Mouse (Mus musculus) midbrain, embryonic 11.5 days (tissue): ENCODE results near the gene Strn4. TPM values are rescaled to one million over a fixed set of nuclear protein-coding genes. Genes with fewer than 3 reads are reported as not detected.

ENCODE experiments used
- ATAC-seq: fragments of 200-750 bp; cut with Nextera tagmentation; 2 replicates; pipeline ENCODE4 v1.8.0; 2017; ENCODE audit warnings: moderate TSS enrichment, moderate library complexity; ENCODE audit not compliant: low FRiP score
- DNase-seq: peaks from one replicate; pipeline ENCODE4 v3.0.0; 2015; ENCODE audit warnings: low spot score; ENCODE audit errors: missing footprints
- H3K27ac ChIP-seq: fragments of 300-500 bp; sonication (generic); 2 replicates; pipeline ENCODE4 v1.5.1; 2014; ENCODE audit warnings: low read depth, low read length
- H3K27me3 ChIP-seq: fragments of 300-500 bp; sonication (generic); 2 replicates; pipeline ENCODE4 v1.6.1; 2014; ENCODE audit warnings: mild to moderate bottlenecking, low read length, moderate library complexity, mixed read lengths; ENCODE audit not compliant: control insufficient read depth, insufficient read depth
- H3K36me3 ChIP-seq: fragments of 300-500 bp; sonication (generic); 2 replicates; pipeline ENCODE4 v1.6.1; 2014; ENCODE audit warnings: mild to moderate bottlenecking, low read length, moderate library complexity, mixed read lengths; ENCODE audit not compliant: control insufficient read depth, insufficient read depth
- H3K4me1 ChIP-seq: fragments of 300-500 bp; sonication (generic); 2 replicates; pipeline ENCODE4 v1.6.1; 2014; ENCODE audit warnings: low read length; ENCODE audit not compliant: control insufficient read depth, insufficient read depth
- H3K4me2 ChIP-seq: fragments of 300-500 bp; sonication (generic); 2 replicates; pipeline ENCODE4 v1.6.1; 2014; ENCODE audit warnings: mild to moderate bottlenecking, moderate library complexity
- H3K4me3 ChIP-seq: fragments of 300-500 bp; sonication (generic); 2 replicates; pipeline ENCODE4 v1.5.1; 2014; ENCODE audit warnings: low read depth, low read length
- H3K9ac ChIP-seq: fragments of 300-500 bp; sonication (generic); 2 replicates; pipeline ENCODE4 v1.6.1; 2014; ENCODE audit warnings: low read length
- H3K9me3 ChIP-seq: fragments of 300-500 bp; sonication (generic); 2 replicates; pipeline ENCODE4 v1.6.1; 2016; ENCODE audit warnings: low read length; ENCODE audit not compliant: control insufficient read depth
- WGBS: fragments of 180-500 bp; shearing (Covaris S2); extraction: QIAGEN DNeasy Blood & Tissue Kit; methylation state at CpG from one replicate; pipeline ENCODE4 v1.1.7; 2014; 5-methylcytosine and 5-hydroxymethylcytosine counted together
- polyA plus RNA-seq: library from polyadenylated mRNA; unstranded; fragments of >200 nt; fragmentation: Nextera tagmentation; extraction: Ambion mirVana; gene quantifications from 2 replicates; pipeline ENCODE4 v1.2.1, GENCODE M21; 2014

Strn4 gene
- polyA plus RNA-seq, 1 experiment from 2014 or later, result 115 TPM

DNA sequence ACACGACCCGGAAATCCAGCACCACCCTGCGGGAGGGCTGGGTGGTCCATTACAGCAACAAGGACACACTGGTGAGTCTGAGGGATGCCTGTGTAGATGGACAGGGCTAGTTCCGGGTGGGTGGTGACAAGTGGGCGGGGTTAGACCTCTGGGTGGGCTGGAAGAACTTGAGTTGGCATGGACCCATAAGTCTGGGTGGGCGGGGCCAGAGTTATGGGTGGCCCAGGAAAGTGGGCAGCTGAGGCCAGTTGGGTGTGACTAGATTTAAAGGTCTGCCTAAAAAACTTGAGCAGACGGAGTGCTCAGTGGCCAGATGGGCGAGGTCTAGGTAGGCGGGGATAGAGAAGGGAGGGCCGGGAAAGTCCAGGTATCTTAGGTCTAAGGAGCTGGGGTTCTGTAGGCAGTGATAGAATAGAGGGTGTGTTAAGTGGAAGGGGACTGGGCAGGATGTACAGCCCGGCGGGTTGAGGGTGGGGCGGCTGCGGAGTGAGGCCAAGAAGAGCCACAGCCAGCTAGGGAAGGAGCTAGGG, 37.7 kb downstream of the Strn4 start:
- no peak overlapping the region for H3K4me3 ChIP-seq
- DNase-seq (no peak), ATAC-seq (no peak)
- H3K9me3 ChIP-seq, result no peaks in the 10 kb centered on the region
- H3K36me3 ChIP-seq, result peaks cover 19% of the 10 kb centered on the region
- H3K27me3 ChIP-seq, result no peaks in the 10 kb centered on the region
- 89% methylated on average over 14 of the region's 14 CpGs for WGBS
- H3K9ac ChIP-seq, result no peak overlapping the region
- H3K4me2 ChIP-seq, result no peak overlapping the region
- no peaks in the 10 kb centered on the region for H3K4me1 ChIP-seq
- no peak overlapping the region for H3K27ac ChIP-seq

DNA sequence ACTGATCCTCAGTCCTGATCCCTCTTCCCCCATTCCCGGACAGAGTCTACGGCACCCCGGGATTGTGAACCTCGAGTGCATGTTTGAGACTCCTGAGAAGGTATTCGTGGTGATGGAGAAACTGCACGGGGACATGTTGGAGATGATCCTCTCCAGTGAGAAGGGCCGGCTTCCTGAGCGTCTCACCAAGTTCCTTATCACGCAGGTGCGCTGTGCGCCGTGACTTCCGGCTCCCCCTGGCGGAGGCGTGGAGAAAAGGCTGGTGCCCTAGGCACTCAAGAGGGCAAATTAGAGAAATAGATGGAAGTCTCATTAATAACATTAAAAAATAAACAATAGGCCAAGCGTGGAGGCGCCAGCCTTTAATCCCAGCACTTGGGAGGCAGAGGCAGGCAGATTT, 42.6 kb downstream of the Strn4 start:
- peaks cover 15% of the 10 kb centered on the region for H3K36me3 ChIP-seq
- ATAC-seq (no peak), DNase-seq (peak; percentile 89)
- no peaks in the 10 kb centered on the region for H3K27me3 ChIP-seq
- no peak overlapping the region for H3K9ac ChIP-seq
- no peak overlapping the region for H3K4me3 ChIP-seq
- WGBS, result 21% methylated on average over 17 of the region's 17 CpGs
- H3K9me3 ChIP-seq, result no peaks in the 10 kb centered on the region
- no peaks in the 10 kb centered on the region for H3K4me1 ChIP-seq
- no peak overlapping the region for H3K4me2 ChIP-seq
- no peak overlapping the region for H3K27ac ChIP-seq

DNA sequence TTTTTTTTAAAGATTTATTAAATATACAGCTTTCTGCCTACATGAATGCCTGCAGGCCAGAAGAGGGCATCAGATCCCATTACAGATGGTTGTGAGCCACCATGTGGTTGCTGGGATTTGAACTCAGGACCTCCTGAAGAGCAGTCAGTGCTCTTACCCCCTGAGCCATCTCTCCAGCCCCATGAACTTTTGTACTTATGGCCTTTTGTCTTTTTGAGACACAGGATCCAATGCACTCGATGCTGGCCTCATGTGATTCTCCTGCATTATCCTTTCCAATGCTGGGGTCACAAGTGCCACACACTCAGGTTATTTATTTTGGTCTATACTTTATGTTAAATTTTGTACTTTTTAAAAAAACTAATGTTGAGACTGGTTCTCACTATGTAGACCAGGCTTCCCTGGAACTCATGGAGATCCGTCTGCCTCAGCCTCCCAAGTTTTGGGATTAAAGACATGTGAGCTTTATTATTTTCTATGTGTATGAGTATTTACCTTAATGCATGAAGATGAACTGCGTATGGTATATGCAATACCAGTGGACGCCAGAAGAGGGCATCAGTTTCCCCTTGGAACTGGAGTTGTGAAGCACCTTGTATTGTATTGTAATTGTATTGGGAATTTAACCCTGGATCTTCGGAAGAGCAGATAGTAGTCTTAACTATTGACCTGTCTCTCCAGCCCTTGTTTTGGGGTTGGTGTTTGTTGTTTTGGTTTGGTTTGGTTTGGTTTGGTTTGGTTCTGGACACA, 44.4 kb downstream of the Strn4 start:
- DNase-seq (peak; percentile 88), ATAC-seq (no peak; the same call in 1 of the 2 replicates)
- Histone ChIP-seq H3K9me3 (no peaks in the 10 kb centered on the region), H3K27ac (no peak overlapping the region), H3K27me3 (no peaks in the 10 kb centered on the region), H3K4me1 (no peaks in the 10 kb centered on the region), H3K4me2 (no peak overlapping the region), H3K4me3 (no peak overlapping the region), H3K9ac (no peak overlapping the region), H3K36me3 (peaks cover 20% of the 10 kb centered on the region)
- 31% methylated on average over 5 of the region's 5 CpGs for WGBS

DNA sequence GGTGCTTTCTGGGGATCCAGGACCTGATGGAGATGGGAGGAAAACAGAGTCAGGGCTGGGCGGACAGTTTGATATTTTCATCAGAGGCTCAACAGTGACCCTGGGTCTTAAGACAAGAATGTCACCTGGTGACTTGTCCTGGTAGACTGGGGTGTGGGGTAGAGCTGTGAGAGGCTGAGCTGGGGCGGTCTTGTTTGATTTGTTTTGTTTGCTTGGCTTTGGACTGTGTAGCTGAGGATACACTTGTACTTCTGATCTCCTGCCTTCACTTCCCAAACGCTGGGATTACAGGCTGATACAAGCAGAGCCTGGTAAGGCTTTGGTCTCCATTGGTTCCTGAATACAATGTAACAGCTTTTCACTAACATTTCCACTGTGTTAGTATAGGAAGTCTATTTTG, 51.8 kb downstream of the Strn4 start:
- Histone ChIP-seq H3K4me2 (no peak overlapping the region), H3K9me3 (no peaks in the 10 kb centered on the region), H3K9ac (no peak overlapping the region), H3K36me3 (peaks cover 5% of the 10 kb centered on the region; the same call in 1 of the 2 replicates), H3K27ac (no peak overlapping the region), H3K4me1 (no peaks in the 10 kb centered on the region), H3K4me3 (no peak overlapping the region), H3K27me3 (no peaks in the 10 kb centered on the region)
- WGBS, result 92% methylated on average over 3 of the region's 3 CpGs
- DNase-seq (no peak), ATAC-seq (no peak)

DNA sequence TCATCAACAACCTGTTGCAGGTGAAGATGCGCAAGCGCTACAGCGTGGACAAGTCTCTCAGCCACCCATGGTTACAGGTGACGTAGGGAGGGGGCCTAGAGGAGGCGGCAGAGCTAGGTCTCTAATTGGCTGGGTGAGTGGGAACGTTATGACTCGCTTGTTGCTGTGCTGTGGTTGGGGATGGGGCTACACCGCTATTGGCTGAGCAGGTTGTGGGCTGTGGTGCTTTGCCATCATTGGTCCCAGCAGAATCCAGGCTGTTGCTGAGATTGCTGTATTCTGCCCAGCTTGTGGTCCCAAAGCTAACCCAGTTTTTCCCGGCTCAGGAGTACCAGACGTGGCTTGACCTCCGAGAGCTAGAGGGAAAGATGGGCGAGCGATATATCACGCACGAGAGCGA, 53.8 kb downstream of the Strn4 start:
- 18% methylated on average over 16 of the region's 16 CpGs for WGBS
- Histone ChIP-seq H3K4me3 (no peak overlapping the region), H3K9ac (no peak overlapping the region)

DNA sequence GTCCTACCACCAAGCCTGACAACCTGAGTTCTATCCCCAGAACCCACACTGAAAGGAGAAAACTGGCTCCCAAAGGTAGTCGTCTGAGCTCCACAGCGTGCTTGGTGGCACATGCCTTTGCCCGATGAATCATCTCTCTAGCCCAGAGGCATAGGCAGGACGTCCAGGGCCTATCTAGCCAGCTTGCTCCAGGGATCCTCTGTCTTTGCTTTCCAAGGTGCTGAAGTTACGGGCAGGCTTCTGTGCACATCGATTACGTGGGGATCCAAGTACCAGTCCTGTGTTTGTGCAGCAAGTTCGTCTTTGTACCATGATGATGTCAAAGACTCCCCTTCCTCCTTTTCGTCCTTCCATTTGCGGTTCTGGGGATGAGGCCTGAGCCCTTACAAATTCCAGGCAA, 55.9 kb downstream of the Strn4 start:
- peaks cover 11% of the 10 kb centered on the region for H3K4me1 ChIP-seq
- ATAC-seq, result no peak
- H3K4me2 ChIP-seq, result no peak overlapping the region
- H3K27me3 ChIP-seq, result no peaks in the 10 kb centered on the region
- H3K36me3 ChIP-seq, result no peaks in the 10 kb centered on the region
- 87% methylated on average over 10 of the region's 10 CpGs for WGBS
- no peak overlapping the region for H3K4me3 ChIP-seq
- H3K9ac ChIP-seq, result no peak overlapping the region
- no peak for DNase-seq
- H3K9me3 ChIP-seq, result no peaks in the 10 kb centered on the region
- no peak overlapping the region for H3K27ac ChIP-seq

More for the DNA sequence above, 53.8 kb downstream of the Strn4 start:
- H3K4me2 ChIP-seq, result peak overlapping the region; percentile 14; the same call in 1 of the 2 replicates
- no peaks in the 10 kb centered on the region for H3K4me1 ChIP-seq
- DNase-seq, result peak; percentile 92
- no peaks in the 10 kb centered on the region for H3K36me3 ChIP-seq
- no peak overlapping the region for H3K27ac ChIP-seq
- no peaks in the 10 kb centered on the region for H3K27me3 ChIP-seq
- ATAC-seq, result peak; percentile 93
- H3K9me3 ChIP-seq, result no peaks in the 10 kb centered on the region

DNA sequence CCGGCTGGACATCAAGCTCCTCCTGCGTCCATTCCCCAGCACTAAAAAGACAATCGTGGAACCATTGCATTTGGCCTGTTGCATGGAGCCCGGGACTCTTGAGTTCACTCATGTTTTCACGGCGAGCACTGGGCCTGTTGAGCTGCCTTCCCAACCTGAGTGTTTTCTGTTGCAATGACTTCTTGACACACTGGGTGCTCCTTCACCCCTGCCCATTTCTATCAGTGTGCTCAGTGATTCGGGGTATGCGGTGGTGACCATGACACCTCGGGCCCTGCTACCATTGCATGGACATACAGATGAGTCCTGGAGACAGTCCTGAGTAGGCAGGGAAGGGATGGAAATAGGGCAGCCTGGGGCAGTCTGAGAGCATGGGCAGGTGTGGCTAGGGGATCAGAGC, 56.8 kb downstream of the Strn4 start:
- no peak overlapping the region for H3K9ac ChIP-seq
- ATAC-seq, result no peak

DNA sequence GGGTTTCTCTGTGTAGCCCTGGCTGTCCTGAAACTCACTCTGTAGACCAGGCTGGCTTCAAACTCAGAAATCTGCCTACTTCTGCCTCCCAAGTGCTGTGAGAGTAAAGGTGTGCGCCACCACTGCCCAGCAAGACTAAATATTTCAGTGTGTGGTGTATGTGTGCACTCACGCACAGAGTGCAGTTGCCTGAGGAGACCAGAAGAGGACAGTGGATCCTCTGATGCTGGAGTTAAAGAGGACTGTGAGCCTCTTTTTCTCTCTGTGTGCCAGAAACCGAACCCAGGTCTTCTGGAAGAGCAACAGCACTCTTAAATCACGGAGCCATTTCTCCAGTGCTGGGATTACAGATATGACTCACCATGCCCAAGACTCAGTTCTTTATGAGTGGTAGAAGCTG, 57.7 kb downstream of the Strn4 start:
- Histone ChIP-seq H3K9me3 (no peaks in the 10 kb centered on the region), H3K4me1 (peaks cover 17% of the 10 kb centered on the region), H3K27me3 (no peaks in the 10 kb centered on the region), H3K4me2 (no peak overlapping the region), H3K9ac (no peak overlapping the region), H3K4me3 (no peak overlapping the region), H3K27ac (no peak overlapping the region), H3K36me3 (no peaks in the 10 kb centered on the region)
- WGBS, result 92% methylated on average over 4 of the region's 4 CpGs
- no peak for DNase-seq
- no peak for ATAC-seq

More for the DNA sequence above, 56.8 kb downstream of the Strn4 start:
- Histone ChIP-seq H3K27ac (no peak overlapping the region), H3K27me3 (no peaks in the 10 kb centered on the region), H3K9me3 (no peaks in the 10 kb centered on the region), H3K36me3 (no peaks in the 10 kb centered on the region), H3K4me1 (peaks cover 17% of the 10 kb centered on the region), H3K4me2 (no peak overlapping the region), H3K4me3 (no peak overlapping the region)
- 94% methylated on average over 9 of the region's 9 CpGs for WGBS
- no peak for DNase-seq

DNA sequence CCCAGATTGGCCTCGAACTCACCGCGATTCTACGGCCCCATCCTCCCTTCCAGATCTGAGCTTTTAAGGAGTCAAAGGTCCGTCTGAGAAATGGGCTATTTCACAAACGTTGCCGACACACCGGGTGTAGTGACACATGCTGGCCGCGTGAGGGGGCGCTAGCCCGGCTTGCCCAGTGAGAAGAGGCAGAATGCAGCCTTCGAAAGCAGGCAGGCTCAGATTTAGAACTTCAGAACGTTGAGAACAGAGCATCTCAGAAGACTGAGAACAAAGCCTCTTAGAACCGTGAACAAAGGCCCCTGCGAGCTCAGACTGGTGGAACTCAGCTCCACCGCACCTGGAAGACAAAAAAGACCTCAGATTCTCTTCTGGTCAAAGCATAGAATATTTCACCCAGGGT, 58.5 kb downstream of the Strn4 start:
- H3K27ac ChIP-seq, result peak overlapping the region; percentile 57
- no peak overlapping the region for H3K9ac ChIP-seq
- H3K4me2 ChIP-seq, result peak overlapping the region; percentile 14; the same call in 1 of the 2 replicates
- H3K27me3 ChIP-seq, result no peaks in the 10 kb centered on the region
- H3K4me3 ChIP-seq, result peak overlapping the region; percentile 20; the same call in 1 of the 2 replicates
- H3K36me3 ChIP-seq, result no peaks in the 10 kb centered on the region
- ATAC-seq, result no peak
- 5% methylated on average over 17 of the region's 17 CpGs for WGBS
- DNase-seq, result peak; percentile 93
- no peaks in the 10 kb centered on the region for H3K9me3 ChIP-seq
- peaks cover 17% of the 10 kb centered on the region for H3K4me1 ChIP-seq
